9 mouse cellular contexts compared by ENCODE assay signal in genomic region chr17:29548994-29549393, GRCm38 (mm10). TPM values are rescaled to one million over a fixed set of nuclear protein-coding genes. Genes with fewer than 3 reads are reported as not detected.
DNase-seq lines count a peak whose midpoint lies in the region; ATAC-seq and TF ChIP-seq lines count a peak whose summit lies in the region.
"Had no signal": no experiment of that assay in that cellular context is flagged by ENCODE, and none has a peak within 500 bp of the region (broad histone marks: within the 10 kb centered on the region; RNA-seq: fewer than 3 reads in every experiment).

No protein-coding gene starts in this region.

- no peak for ATAC-seq in kidney, postnatal 0 days (replicated peaks; ENCODE audit: low FRiP score, low read depth)
- ATAC-seq in limb, embryonic 13.5 days (ENCODE audit: low FRiP score, low read depth) = peak; percentile 29; the same call in 1 of the 2 replicates
- ATAC-seq in neural tube, embryonic 14.5 days (ENCODE audit: low read depth) = 0 out of 2 replicates have a peak, but pooled peaks have one; percentile 7

- H3K9me3 ChIP-seq in kidney, postnatal 0 days (replicated peaks; ENCODE audit: low read length) = no peaks in the 10 kb centered on the region
- no peaks in the 10 kb centered on the region for H3K9me3 ChIP-seq in forebrain, embryonic 10.5 days
- no peaks in the 10 kb centered on the region for H3K9me3 ChIP-seq in limb, embryonic 13.5 days
- no peaks in the 10 kb centered on the region for H3K9me3 ChIP-seq in neural tube, embryonic 14.5 days (ENCODE audit: control insufficient read depth, low read length)

- peak overlapping the region; percentile 88 for H3K4me2 ChIP-seq in kidney, postnatal 0 days (ENCODE audit: low read length)
- H3K4me2 ChIP-seq in limb, embryonic 13.5 days (replicated peaks) = peak overlapping the region; percentile 98
- peak overlapping the region; percentile 34 for H3K4me2 ChIP-seq in neural tube, embryonic 14.5 days (ENCODE audit: low read depth, low read length)

- H3K4me1 ChIP-seq in kidney, postnatal 0 days (replicated peaks; ENCODE audit: insufficient read depth, low read length) = peaks cover 16% of the 10 kb centered on the region
- H3K4me1 ChIP-seq in forebrain, embryonic 10.5 days = peaks cover 25% of the 10 kb centered on the region
- H3K4me1 ChIP-seq in limb, embryonic 13.5 days = peaks cover 17% of the 10 kb centered on the region
- peaks cover 14% of the 10 kb centered on the region for H3K4me1 ChIP-seq in neural tube, embryonic 14.5 days (ENCODE audit: control insufficient read depth, insufficient read depth, low read length)

- no peaks in the 10 kb centered on the region for H3K36me3 ChIP-seq in kidney, postnatal 0 days (ENCODE audit: insufficient read depth, low read length)
- no peaks in the 10 kb centered on the region for H3K36me3 ChIP-seq in forebrain, embryonic 10.5 days (replicated peaks)
- no peaks in the 10 kb centered on the region for H3K36me3 ChIP-seq in limb, embryonic 13.5 days
- no peaks in the 10 kb centered on the region for H3K36me3 ChIP-seq in neural tube, embryonic 14.5 days (ENCODE audit: control insufficient read depth, insufficient read depth, low read length)

- DNase-seq in kidney, postnatal 0 days (ENCODE audit: low spot score) = peak; percentile 11
- DNase-seq in kidney, adult 9 months = no peak
- no peak for DNase-seq in forebrain, embryonic 10.5 days (ENCODE audit: extremely low spot score, low spot score)
- DNase-seq in adrenal gland, adult 18-20 months (ENCODE audit: low spot score in 2 of 2) = no peak
- DNase-seq in layer of hippocampus, adult 8-10 months (ENCODE audit: low spot score in 2 of 2) = no peak
- no peak for DNase-seq in thymus, postnatal 4 days

- H3K9ac ChIP-seq in kidney, postnatal 0 days (ENCODE audit: low read depth, low read length) = no peak overlapping the region
- H3K9ac ChIP-seq in limb, embryonic 13.5 days = no peak overlapping the region
- no peak overlapping the region for H3K9ac ChIP-seq in neural tube, embryonic 14.5 days (replicated peaks; ENCODE audit: low read depth, low read length)

- no peak overlapping the region for H3K27ac ChIP-seq in kidney, postnatal 0 days
- H3K27ac ChIP-seq in forebrain, embryonic 10.5 days = peak overlapping the region; percentile 95; the same call in 1 of the 2 replicates
- no peak overlapping the region for H3K27ac ChIP-seq in limb, embryonic 13.5 days
- H3K27ac ChIP-seq in neural tube, embryonic 14.5 days (ENCODE audit: low read depth, low read length) = no peak overlapping the region

- no peak for TF ChIP-seq CTCF in kidney, postnatal 0 days (IDR thresholded peaks at IDR 0.05; ENCODE audit: low read depth)

- WGBS in kidney, postnatal 0 days = 46% methylated on average over 8 of the region's 8 CpGs
- 57% methylated on average over 8 of the region's 8 CpGs for WGBS in forebrain, embryonic 10.5 days
- WGBS in limb, embryonic 13.5 days = 53% methylated on average over 8 of the region's 8 CpGs
- WGBS in neural tube, embryonic 14.5 days = 59% methylated on average over 8 of the region's 8 CpGs

- H3K4me3 ChIP-seq in kidney, postnatal 0 days (replicated peaks; ENCODE audit: low read depth, low read length) = no peak overlapping the region
- H3K4me3 ChIP-seq in forebrain, embryonic 10.5 days = peak overlapping the region; percentile 99; the same call in 1 of the 2 replicates
- peak overlapping the region; percentile 96; the same call in 1 of the 2 replicates for H3K4me3 ChIP-seq in limb, embryonic 13.5 days
- H3K4me3 ChIP-seq in neural tube, embryonic 14.5 days (ENCODE audit: low read depth, low read length) = no peak overlapping the region

- H3K27me3 ChIP-seq in kidney, postnatal 0 days (ENCODE audit: insufficient read depth, low read length) = no peaks in the 10 kb centered on the region
- H3K27me3 ChIP-seq in forebrain, embryonic 10.5 days (ENCODE audit: poor library complexity, severe bottlenecking) = no peaks in the 10 kb centered on the region
- no peaks in the 10 kb centered on the region for H3K27me3 ChIP-seq in limb, embryonic 13.5 days
- H3K27me3 ChIP-seq in neural tube, embryonic 14.5 days (ENCODE audit: control insufficient read depth, insufficient read depth, low read length) = no peaks in the 10 kb centered on the region

RNA-seq across cellular contexts. Expression of gene Gm17657, which starts 0.4 kb away (rescaled TPM):
- polyA plus RNA-seq in kidney, postnatal 0 days (2015; fragmentation: Nextera tagmentation; extraction: Ambion mirVana) = not detected in 2 replicates
- polyA plus RNA-seq in forebrain, embryonic 10.5 days (2016; fragmentation: Nextera tagmentation; extraction: Ambion mirVana) = not detected in 2 replicates
- not detected in 2 replicates for polyA plus RNA-seq in limb, embryonic 13.5 days (2015; fragmentation: Nextera tagmentation; extraction: Ambion mirVana)
- not detected in 2 replicates for polyA plus RNA-seq in neural tube, embryonic 14.5 days (2014; fragmentation: Nextera tagmentation; extraction: Ambion mirVana)
- total RNA-seq in adrenal gland, adult 18-20 months (2021) = not detected
- total RNA-seq in layer of hippocampus, adult 8-10 months (2022) = not detected
- polyA plus RNA-seq: large intestine, adult 2 months had no signal

RNA-seq across cellular contexts. Expression of gene Tbc1d22b, which starts 0.6 kb away (rescaled TPM):
- polyA plus RNA-seq in kidney, postnatal 0 days (2015; fragmentation: Nextera tagmentation; extraction: Ambion mirVana) = 11.9 and 12.0 TPM in 2 replicates
- polyA plus RNA-seq in forebrain, embryonic 10.5 days (2016; fragmentation: Nextera tagmentation; extraction: Ambion mirVana) = 18.3 and 19.3 TPM in 2 replicates
- 14.5 and 16.2 TPM in 2 replicates for polyA plus RNA-seq in limb, embryonic 13.5 days (2015; fragmentation: Nextera tagmentation; extraction: Ambion mirVana)
- 25.5 and 26.5 TPM in 2 replicates for polyA plus RNA-seq in neural tube, embryonic 14.5 days (2014; fragmentation: Nextera tagmentation; extraction: Ambion mirVana)
- 10 to 100 TPM; 25.4 to 30.2 TPM for total RNA-seq in adrenal gland, adult 18-20 months (2021)
- total RNA-seq in layer of hippocampus, adult 8-10 months (2022) = 10 to 100 TPM; 37.0 to 41.9 (median 37.9) TPM

RNA-seq across cellular contexts. Expression of gene Tmem217, which starts 3.2 kb away (rescaled TPM):
- 0.20 and 0.51 TPM in 2 replicates for polyA plus RNA-seq in kidney, postnatal 0 days (2015; fragmentation: Nextera tagmentation; extraction: Ambion mirVana)
- 1.0 and 1.2 TPM in 2 replicates for polyA plus RNA-seq in forebrain, embryonic 10.5 days (2016; fragmentation: Nextera tagmentation; extraction: Ambion mirVana)
- polyA plus RNA-seq in limb, embryonic 13.5 days (2015; fragmentation: Nextera tagmentation; extraction: Ambion mirVana) = 1.2 and 1.7 TPM in 2 replicates
- 0.39 and 0.46 TPM in 2 replicates for polyA plus RNA-seq in neural tube, embryonic 14.5 days (2014; fragmentation: Nextera tagmentation; extraction: Ambion mirVana)
- total RNA-seq in adrenal gland, adult 18-20 months (2021) = not detected
- not detected for total RNA-seq in layer of hippocampus, adult 8-10 months (2022)
- polyA plus RNA-seq: large intestine, adult 2 months had no signal

RNA-seq across cellular contexts. Expression of gene Pim1, which starts 58.4 kb away (rescaled TPM):
- polyA plus RNA-seq in kidney, postnatal 0 days (2015; fragmentation: Nextera tagmentation; extraction: Ambion mirVana) = 21.3 and 21.6 TPM in 2 replicates
- polyA plus RNA-seq in forebrain, embryonic 10.5 days (2016; fragmentation: Nextera tagmentation; extraction: Ambion mirVana) = 32.2 and 33.1 TPM in 2 replicates
- polyA plus RNA-seq in limb, embryonic 13.5 days (2015; fragmentation: Nextera tagmentation; extraction: Ambion mirVana) = 18.9 and 22.3 TPM in 2 replicates
- 7.6 TPM in 2 replicates for polyA plus RNA-seq in neural tube, embryonic 14.5 days (2014; fragmentation: Nextera tagmentation; extraction: Ambion mirVana)
- total RNA-seq in adrenal gland, adult 18-20 months (2021) = 100 to 1,000 TPM; 132 to 171 TPM
- total RNA-seq in layer of hippocampus, adult 8-10 months (2022) = 1 to 10 TPM; 2.6 to 3.8 (median 3.4) TPM

Comparison
In these comparisons a context has a peak if more than half of its experiments do, and no peak if none do; other contexts are left out.
1. H3K4me2 ChIP-seq: peak in every context shown above with its lines; median percentile 98 in limb, embryonic 13.5 days; 88 in kidney, postnatal 0 days; 34 in neural tube, embryonic 14.5 days.
2. H3K4me3 ChIP-seq: peak in forebrain, embryonic 10.5 days (single experiment) and limb, embryonic 13.5 days (single experiment); none in kidney, postnatal 0 days (single experiment) and neural tube, embryonic 14.5 days (single experiment).